Mouse (Mus musculus) adrenal gland (tissue): ENCODE measurements around the gene Wnt5a.

Experiments used
- intact Hi-C: fragments of 180-260 bp; cut with DNase I; formaldehyde crosslinking; loops from one replicate; pipeline ENCODE4 v1.15.1; 2025
- long read RNA-seq, 2 experiments: library from polyadenylated mRNA; unstranded; transcript quantifications; one replicate each; pipeline ENCODE4 v2.0.0; 2020; ENCODE audit warnings: borderline replicate concordance in 1 of 2; ENCODE audit not compliant: insufficient replicate concordance in 1 of 2

Gene Wnt5a
- long read RNA-seq, experiment 1, full-length matches to known transcripts = 7 of 11 reads
- long read RNA-seq, experiment 1, partial matches to known transcripts = 0 of 11 reads
- long read RNA-seq, experiment 1, other reads (novel, unspliced or antisense) = 4 of 11 reads
- long read RNA-seq, experiment 2, full-length matches to known transcripts = 8 of 17 reads
- long read RNA-seq, experiment 2, partial matches to known transcripts = 2 of 17 reads
- long read RNA-seq, experiment 2, other reads (novel, unspliced or antisense) = 7 of 17 reads

- intact Hi-C loops = loop anchor here (5.0 to 10.0 kb wide), 5 partner anchors 57 to 697 kb away; no protein-coding TSS in a partner anchor
These were observed at the start of gene Wnt5a for GRCm38 (mm10) chr14:28504101-28505050. Wnt5a (plus strand) TSS chr14:28504750.

- intact Hi-C loops = no loop called here
These were observed 48.0 kb upstream of the Wnt5a start for GRCm38 (mm10) chr14:28456372-28457076.

GRCm38 (mm10) chr14:28457428-28457827, 47.1 kb upstream of the Wnt5a start:
- intact Hi-C loops = no loop called here

GRCm38 (mm10) chr14:28467956-28468355, 36.6 kb upstream of the Wnt5a start:
- intact Hi-C loops = no loop called here

GRCm38 (mm10) chr14:28469696-28470095, 34.9 kb upstream of the Wnt5a start:
- intact Hi-C loops = no loop called here

- intact Hi-C loops = no loop called here
These were observed 34.3 kb upstream of the Wnt5a start for GRCm38 (mm10) chr14:28470212-28470611.

GRCm38 (mm10) chr14:28475012-28475411, 29.5 kb upstream of the Wnt5a start:
- intact Hi-C loops = no loop called here

GRCm38 (mm10) chr14:28475421-28475820, 29.1 kb upstream of the Wnt5a start:
- intact Hi-C loops = no loop called here

- intact Hi-C loops = no loop called here
These were observed 27.8 kb upstream of the Wnt5a start for GRCm38 (mm10) chr14:28476746-28477145.

GRCm38 (mm10) chr14:28480866-28481265, 23.7 kb upstream of the Wnt5a start:
- intact Hi-C loops = no loop called here

- intact Hi-C loops = no loop called here
These were observed 10.7 kb upstream of the Wnt5a start for GRCm38 (mm10) chr14:28493806-28494205.

- intact Hi-C loops = no loop called here
These were observed 10.3 kb upstream of the Wnt5a start for GRCm38 (mm10) chr14:28494273-28494672.

GRCm38 (mm10) chr14:28501216-28501878, 3.2 kb upstream of the Wnt5a start:
- intact Hi-C loops = loop anchor here (10.0 kb wide), 1 partner anchor 593 kb away; no protein-coding TSS in a partner anchor

- intact Hi-C loops = loop anchor here (10.0 kb wide), 1 partner anchor 592 kb away; no protein-coding TSS in a partner anchor
These were observed 1.3 kb upstream of the Wnt5a start for GRCm38 (mm10) chr14:28503276-28503675.

GRCm38 (mm10) chr14:28505051-28505585, 568 bp downstream of the Wnt5a start:
- intact Hi-C loops = loop anchor here (5.0 to 10.0 kb wide), 5 partner anchors 58 to 698 kb away; no protein-coding TSS in a partner anchor

GRCm38 (mm10) chr14:28505586-28506375, 1.2 kb downstream of the Wnt5a start:
- intact Hi-C loops = loop anchor here (5.0 to 10.0 kb wide), 5 partner anchors 58 to 698 kb away; no protein-coding TSS in a partner anchor

GRCm38 (mm10) chr14:28506376-28506831, 1.9 kb downstream of the Wnt5a start:
- intact Hi-C loops = loop anchor here (5.0 to 10.0 kb wide), 5 partner anchors 59 to 699 kb away; no protein-coding TSS in a partner anchor

- intact Hi-C loops = loop anchor here (5.0 to 10.0 kb wide), 5 partner anchors 60 to 700 kb away; no protein-coding TSS in a partner anchor
These were observed 2.5 kb downstream of the Wnt5a start for GRCm38 (mm10) chr14:28507011-28507410.

GRCm38 (mm10) chr14:28507471-28507870, 2.9 kb downstream of the Wnt5a start:
- intact Hi-C loops = loop anchor here (5.0 to 10.0 kb wide), 5 partner anchors 60 to 700 kb away; no protein-coding TSS in a partner anchor
